Mouse (Mus musculus): ENCODE data around the gene Uqcrh.
A peak's percentile ranks its signal among the peaks of the same experiment; 100 is the strongest.

Gene Uqcrh

DNA sequence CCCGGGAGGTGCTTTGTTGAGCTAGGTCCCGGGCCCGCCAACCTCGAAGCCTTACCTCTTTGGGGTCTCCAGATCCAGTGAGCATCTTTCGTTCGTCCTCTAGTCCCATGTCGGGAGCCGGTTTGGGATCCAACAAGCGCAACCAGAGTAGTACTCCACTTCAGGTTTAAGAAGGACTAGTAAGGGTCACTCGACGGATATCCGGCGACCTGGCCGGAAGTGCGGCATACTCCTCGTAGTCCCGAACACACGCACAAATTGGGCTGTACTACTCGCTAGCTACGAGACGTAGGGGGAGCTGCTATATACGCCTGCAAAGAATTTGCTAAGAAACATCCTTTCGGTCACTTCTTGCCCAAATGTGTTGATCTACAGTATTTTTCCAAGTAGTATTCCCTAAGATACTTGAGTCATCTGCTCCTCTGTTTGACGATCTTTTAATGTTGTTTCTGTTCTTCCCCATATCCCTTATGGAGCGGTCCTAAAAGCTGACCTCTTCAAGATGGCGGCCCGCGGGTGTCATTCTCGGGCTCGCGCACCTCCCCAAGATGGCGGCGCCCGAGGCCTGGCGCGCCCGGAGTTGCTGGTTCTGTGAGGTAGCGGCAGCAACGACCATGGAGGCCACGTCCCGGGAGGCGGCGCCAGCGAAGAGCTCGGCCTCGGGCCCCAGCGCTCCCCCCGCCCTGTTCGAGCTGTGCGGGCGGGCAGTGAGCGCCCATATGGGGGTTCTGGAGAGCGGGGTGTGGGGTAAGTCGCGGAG, at the start of gene Uqcrh, which contains the start of gene Lrrc41:
TSS of gene Uqcrh (minus strand) at position 211 of the 760 bp plus-strand sequence.
TSS of gene Lrrc41 (plus strand) at position 409 of the 760 bp plus-strand sequence.
- peak; percentile 93 for ATAC-seq (ENCODE audit: insufficient number of reproducible peaks, low FRiP score, low TSS enrichment)

DNA sequence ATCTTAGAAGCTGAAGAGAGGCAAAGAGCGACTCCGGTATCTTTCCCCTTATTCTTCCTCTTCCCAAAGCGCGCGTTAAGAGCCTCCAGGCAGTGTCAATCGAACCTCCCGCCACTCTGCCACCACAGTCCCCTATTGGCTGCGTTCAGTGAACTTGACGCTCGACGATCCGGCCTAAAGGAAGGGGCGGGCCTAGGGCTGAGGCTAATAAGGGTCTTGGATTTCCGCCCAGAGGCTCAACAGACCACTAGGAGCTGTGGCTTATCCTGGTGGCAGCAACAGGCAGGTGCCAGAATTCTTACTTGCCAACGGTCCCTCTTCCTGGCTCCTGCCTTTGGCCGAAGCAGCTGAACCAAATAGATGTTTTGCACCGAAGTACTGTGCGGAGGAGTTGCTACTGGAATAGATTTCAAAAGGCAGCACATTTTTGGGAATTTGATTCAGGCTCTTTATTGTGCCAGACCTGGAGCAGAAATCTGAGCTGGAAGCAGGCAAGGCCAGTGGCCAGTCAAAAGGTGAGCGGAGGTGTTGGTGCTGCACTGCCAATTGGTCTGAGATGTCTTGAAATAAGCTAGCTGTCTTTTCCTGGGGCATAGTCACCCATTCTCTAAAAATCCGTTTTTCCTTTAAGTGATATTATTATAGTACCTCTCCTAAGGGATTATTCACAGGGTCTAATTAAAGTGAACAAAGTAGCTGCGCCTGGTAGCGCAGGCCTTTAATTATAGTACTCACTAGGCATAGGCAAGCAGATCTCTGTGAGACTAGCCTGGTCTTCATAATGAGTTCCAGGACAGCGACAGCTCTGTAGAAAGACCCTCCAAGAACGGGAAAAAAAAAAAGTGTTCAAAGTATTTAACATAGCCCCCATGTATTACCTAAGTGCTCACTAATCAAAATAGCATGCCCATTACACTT, 49.0 kb upstream of the Uqcrh start, which contains the start of the genes Rad54l and Pomgnt1:
TSS of gene Rad54l (minus strand) at position 89 of the 918 bp plus-strand sequence.
TSS of gene Pomgnt1 (plus strand) at position 239 of the 918 bp plus-strand sequence.
- ATAC-seq (ENCODE audit: insufficient number of reproducible peaks, low FRiP score, low TSS enrichment) = peak; percentile 76

DNA sequence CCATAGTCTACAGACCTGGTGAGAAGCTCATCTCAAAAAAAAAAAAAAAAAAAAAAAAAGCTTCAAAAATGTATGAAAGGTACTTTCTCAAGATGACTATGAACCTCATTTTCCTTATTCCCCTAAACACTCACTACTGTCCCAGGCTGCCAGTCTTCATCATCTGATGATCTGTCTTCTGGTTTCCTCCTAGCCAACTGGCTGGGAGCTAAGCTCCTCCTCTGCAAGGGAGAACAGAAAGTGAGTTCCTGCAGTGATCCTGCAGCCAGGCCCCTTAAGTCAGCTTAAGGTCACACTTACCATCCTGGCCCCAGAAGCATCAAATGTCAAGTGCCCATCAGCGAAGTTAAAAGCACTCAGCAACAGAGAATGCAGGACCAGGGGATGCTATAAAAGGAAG, 47.9 kb upstream of the Uqcrh start:
- ATAC-seq (ENCODE audit: insufficient number of reproducible peaks, low FRiP score, low TSS enrichment) = no peak

DNA sequence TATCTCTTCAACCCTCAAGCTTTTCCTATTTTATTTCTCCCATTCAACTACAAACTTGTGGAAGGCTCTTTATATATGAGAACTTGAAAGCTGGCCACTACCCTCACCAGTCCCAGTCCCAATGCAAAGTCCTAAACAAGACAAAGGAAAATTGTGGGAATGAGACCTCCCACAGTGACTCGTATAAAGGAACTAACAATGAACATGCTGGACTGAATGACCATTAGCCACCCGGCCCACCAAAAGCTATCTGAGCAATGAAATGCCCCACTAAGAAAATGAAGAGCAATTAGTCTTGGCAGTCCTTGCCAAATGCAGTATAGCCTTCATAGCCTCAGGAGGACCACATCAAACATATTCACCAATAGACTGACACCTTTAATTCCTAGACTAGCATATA, 36.6 kb upstream of the Uqcrh start:
- no peak for ATAC-seq (ENCODE audit: insufficient number of reproducible peaks, low FRiP score, low TSS enrichment)

DNA sequence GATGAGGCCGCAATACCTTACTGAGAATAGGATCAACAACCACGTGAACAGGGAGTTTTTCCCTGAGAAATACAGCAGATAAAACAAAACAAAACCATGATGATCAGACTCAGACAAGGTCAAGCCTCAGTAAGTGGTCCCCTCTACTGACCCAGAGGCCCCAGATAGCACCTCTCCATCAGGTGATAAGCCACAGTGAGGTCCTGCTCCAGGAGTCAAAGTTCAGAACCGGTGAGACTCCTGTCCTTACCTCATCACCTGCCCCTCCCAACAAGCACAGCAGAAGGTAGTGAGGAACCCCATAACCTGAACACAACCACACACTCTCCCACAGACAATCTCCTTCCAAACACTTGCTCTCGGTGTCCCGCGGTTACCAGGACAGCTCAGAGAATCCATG, 35.8 kb upstream of the Uqcrh start:
- ATAC-seq (ENCODE audit: insufficient number of reproducible peaks, low FRiP score, low TSS enrichment) = no peak

DNA sequence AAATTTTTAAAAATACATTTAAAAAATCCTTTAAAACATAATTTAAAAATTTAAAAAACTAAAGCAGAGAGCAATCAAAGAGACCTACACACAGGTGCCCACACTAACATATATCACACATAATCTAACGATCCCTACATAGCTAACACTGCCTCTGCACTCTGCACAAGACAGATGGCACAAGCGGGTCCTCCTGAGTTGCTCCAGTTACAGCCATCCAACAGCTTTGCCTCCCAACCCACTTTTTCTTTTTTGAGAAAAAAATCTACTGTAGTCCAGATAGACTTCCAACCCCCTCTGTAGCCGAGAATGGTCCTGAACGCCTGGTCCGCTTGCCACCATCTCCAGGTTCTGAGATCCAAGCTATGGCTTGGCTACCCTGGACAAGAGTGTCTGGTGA, 30.4 kb upstream of the Uqcrh start:
- ATAC-seq (ENCODE audit: insufficient number of reproducible peaks, low FRiP score, low TSS enrichment) = no peak

DNA sequence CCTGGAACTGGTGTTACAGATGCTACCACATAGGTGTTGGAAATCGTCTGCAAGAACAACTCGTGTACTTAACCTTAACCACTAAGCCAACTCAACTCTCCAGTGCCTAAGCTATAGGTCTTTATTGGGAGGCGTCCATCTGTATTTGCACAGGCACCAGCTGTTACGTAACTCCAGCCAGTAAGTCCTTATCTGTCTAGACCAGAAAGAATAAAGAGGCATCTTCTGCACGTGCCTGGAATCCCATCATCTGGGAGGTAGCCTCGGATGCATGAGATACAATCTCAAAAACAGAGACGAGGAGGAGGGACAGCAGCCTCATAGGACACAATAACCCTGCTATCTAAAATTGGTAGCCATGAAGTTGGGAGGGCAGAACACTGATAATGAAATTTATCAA, 26.1 kb upstream of the Uqcrh start:
- no peak for ATAC-seq (ENCODE audit: insufficient number of reproducible peaks, low FRiP score, low TSS enrichment)

DNA sequence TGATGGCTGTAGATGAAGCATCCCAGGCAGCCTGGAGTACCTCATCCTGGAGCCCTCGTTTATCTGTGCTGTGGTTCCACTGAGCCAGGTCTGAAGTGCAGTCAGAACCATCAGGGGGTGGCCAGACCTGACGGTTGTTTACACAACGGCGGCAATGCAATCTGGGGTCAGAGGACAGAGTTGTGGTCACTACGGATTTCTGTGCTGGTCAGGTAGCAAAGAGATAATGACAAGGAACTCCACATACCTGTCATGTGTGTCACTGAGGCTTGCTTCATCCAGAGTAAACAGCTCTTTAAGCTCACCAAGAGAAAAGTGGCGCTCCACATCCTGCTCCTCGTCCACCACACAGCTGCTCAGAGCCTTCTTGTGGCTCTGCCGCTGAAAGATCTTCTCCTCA, 22.3 kb upstream of the Uqcrh start:
- ATAC-seq (ENCODE audit: insufficient number of reproducible peaks, low FRiP score, low TSS enrichment) = no peak

DNA sequence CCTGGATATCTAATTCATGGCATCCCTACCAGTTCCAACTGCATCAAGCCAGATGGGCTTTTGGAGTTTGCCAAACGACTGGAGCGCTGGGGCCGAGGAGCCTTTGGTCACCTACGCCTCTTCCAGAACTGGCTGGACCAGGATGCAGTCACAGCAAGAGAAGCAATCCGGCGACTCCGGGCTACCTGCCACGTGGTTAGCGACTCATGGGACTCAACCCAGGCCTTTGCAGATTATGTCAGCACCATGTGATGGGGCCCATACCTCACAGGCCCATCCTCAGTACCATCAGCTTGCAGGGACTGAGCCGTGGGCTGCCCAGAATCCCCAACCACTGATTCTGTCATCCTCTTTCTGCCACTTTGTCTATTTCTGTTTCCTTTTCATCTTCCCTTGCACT, 21.4 kb upstream of the Uqcrh start:
- ATAC-seq (ENCODE audit: insufficient number of reproducible peaks, low FRiP score, low TSS enrichment) = no peak

DNA sequence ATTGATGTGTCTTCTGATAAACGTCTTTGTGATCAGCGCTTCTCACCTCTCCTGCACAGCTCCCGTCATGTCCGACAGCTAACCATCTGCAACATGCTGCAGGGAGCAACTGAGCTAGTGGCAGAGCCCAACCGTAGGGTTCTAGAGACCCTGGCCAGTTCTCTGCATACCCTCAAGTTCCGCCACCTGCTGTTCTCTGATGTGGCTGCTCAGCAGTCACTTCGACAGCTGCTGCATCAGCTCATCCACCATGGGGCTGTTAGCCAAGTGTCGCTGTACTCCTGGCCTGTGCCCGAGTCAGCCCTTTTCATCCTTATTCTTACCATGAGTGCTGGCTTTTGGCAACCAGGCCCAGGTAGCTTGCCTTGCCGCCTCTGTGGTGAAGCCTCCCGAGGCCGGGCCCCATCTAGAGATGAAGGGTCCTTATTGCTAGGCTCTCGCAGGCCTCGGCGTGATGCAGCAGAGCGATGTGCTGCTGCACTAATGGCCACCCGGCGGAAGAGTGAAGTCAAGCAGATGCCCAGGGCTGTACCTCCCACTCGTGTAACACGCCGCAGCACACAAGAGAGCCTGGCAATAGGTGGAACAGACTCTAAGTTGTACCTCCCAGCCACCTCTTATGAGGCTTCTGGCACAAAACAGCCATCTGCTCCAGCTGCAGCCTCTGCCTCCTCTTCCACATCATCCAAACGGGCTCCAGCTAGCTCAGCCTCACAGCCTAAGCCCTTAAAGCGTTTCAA, 13.8 kb upstream of the Uqcrh start:
- ATAC-seq (ENCODE audit: insufficient number of reproducible peaks, low FRiP score, low TSS enrichment) = no peak

DNA sequence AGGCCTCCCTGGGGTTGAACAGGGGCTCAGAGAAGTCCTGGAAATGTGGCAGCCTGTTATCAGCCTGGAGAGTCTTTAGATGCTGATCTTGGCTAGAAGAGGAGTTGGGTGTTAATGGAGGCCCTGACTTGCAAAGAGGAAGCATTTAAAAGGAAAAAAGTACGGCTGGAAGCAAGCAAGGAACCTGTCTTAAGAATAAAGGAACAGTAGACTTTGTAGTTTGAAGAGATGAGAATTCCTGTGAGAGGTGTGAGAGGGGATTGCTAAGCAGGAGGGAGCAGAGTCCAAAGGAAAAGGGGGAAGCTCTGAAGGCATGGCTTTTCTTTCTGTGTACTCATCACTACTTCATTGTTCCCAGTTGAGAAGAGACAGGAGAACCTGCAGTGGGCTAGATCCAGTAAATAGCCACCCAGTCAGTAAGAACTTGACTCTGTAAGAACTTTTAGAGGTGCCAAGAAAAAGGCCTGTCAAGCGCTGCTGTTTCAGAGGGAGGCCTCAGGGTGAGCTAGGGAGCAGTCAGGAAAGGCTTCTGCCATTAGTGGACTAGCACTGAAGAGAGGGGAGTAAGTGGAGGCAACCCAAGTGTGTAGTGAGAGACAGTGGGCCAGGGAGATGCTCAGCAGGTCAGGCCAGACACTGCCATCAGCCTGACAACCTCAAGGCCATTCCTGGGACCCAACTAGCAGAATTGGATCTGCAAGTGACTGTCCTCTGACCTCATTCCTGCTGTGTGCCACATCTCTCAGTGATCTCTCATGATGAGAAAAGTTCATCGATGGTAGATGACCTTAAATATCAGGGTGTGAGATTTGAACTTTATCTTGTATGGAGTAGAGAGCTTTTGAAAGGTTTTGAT, 2.6 kb upstream of the Uqcrh start:
- ATAC-seq (ENCODE audit: insufficient number of reproducible peaks, low FRiP score, low TSS enrichment) = no peak

DNA sequence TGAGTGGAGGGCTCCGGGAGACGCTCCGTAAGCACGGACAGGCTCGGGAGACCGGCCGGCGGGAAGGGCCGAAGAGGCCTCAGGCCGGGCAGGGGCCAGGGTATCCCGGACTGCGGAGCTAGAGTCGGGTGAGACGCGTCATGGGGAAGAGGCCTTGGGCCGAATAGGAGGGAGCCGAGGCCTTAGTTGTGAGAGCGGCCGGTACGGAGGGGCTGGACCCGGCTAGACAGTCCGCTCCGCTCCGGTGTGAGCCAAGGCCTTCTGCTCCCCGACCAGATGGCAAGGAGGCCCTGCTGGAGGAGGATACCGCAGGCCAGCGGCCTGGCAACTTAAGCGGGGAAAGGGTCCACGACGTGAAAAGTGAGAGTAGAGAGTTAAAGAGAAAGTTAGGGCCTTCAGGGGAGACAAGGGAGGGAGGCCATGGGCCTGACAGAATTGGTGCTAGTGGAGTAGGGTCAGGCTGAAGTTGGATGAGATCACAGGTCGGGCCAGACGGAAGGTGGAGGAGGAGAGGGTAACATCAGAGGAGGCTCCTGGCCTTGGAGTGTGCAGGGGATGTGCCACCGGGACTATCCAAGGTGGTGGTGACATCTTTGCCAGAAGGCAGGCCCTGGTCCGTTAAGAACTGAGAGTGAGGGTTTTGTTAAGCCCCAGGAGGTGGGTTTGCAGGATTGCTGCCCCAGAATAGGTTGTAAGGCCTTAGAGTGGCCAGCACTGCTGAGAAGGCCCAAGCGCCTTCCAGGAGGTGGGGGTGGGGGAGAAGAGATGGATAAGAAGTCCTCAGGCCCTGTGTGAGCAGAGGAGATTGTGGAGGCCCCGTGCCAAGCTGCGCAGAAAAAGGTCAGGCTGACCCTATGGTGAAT, 1.7 kb upstream of the Uqcrh start:
- no peak for ATAC-seq (ENCODE audit: insufficient number of reproducible peaks, low FRiP score, low TSS enrichment)

DNA sequence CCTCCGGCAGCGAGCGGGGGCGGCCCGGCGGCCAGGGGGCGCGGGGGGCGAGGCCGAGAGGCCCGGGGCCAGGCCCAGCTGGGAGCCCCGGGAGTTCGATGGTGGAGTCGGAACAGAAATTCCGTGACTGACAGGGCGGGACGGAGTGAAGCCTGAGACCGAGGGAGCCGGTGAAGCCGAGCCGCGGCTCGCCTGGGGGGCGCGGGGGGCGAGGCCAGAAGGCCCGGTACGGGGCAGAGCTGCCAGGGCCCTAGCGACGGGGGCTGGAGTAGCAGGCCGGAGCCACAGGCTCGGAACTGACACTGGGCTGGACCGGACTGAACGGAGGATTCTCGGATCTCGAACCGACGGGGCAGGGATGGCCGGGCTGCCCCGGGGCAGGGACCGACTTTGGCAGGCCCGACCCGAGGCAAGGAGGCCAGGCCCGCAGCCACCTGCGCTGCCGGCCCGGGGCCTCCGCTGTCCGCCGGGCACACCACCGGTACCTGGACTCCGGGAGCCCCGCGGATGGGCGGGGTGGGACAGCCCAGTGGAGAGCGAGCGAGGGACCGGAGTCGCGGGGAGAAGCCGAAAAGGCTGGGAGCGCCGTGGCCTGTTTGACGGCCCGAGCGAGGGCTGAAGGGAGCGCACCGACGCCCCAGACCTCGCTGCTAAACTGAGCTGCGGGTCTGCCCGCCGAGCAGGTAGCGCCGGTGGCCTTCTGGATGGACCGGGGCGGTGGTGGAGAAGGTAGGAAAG, 929 bp upstream of the Uqcrh start:
- ATAC-seq (ENCODE audit: insufficient number of reproducible peaks, low FRiP score, low TSS enrichment) = peak; percentile 51

DNA sequence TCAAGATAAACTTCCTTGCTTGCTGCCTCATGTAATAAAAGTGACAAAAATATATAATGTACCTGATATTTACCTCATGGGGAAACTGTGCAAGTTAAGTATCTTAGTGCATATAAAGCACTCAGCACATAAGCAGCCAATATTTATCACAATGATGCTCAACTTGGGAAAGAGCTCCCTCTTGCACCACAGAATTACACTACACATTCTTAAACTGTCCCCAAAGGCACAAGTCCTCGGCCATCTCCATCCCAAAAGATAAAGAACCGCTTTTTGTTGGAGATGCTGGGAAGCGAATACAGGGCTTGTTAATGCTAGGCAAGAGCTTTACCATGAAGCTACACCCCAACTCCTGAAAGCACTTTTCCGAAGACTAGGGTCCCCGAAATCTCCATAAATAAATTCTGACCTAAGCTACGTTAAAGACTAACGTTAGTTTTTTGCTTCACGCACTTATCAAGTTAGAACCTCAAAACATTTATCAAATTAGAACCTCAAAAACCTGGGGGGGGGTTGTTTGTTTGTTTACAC, 661 bp downstream of the Uqcrh start:
- no peak for ATAC-seq (ENCODE audit: insufficient number of reproducible peaks, low FRiP score, low TSS enrichment)

DNA sequence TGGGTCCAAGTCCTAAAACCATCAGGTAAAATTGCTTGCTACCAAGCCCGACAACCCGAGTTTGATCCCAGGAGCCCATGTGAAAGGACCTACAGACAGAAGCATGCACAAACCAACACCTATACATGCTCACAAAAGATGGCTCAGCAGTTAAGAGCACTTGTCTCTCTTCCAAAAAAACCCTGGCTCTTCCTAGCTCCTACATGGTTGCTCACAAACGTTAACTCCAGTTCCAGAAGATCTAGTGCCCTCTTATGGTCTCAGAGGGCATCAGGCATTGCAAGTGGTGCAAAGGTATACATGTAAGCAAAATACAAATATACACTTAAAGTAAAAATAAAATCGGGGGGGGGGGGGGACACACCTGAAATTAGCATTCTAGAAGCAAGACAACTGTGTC, 1.7 kb downstream of the Uqcrh start:
- ATAC-seq (ENCODE audit: insufficient number of reproducible peaks, low FRiP score, low TSS enrichment) = no peak

DNA sequence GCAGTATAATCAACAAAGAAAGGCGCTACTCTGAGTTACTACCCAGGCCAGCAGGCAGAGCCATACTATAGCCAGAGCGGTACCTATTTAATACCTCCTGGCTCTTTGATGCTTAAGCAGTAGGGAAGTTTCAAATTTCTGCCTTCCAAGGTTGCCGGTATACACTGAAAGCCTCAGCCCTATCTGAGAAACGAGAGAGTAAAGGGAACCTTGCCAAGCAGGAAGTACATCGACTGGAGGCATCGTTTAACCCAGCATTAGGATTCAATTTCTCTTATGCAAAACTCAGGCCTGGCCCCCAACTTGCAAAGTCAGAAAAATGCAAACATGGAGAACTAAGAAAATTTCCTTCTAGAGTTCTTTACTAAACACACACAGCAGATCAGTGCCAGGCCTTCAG, 4.8 kb downstream of the Uqcrh start:
- no peak for ATAC-seq (ENCODE audit: insufficient number of reproducible peaks, low FRiP score, low TSS enrichment)

DNA sequence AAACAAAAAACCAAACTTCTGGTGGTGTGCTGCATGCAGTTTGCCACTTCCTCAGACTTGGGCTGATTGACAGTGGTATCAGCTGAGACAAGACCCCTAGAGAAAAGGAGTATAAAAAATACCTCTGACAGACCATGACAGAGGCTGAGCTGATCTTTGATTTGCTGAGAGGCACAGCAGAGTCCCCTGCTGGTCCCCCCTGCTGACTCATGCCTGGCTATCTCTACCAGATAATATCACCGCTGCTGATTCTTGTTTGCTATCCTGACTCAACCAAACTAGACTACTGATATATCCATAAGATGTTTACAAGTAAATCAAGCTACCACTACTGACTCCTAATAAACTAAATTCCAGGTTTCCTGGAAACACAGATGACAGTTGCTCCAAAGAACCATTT, 11.0 kb downstream of the Uqcrh start:
- no peak for ATAC-seq (ENCODE audit: insufficient number of reproducible peaks, low FRiP score, low TSS enrichment)
